Mouse (Mus musculus): ENCODE measurements at regions not wholly inside any gene's neighbourhood (a gene's known extent, or its start where the extent isn't known, plus 50 kb on each side); places are given as distances from the start of the nearest gene placed in this dataset.

DNA sequence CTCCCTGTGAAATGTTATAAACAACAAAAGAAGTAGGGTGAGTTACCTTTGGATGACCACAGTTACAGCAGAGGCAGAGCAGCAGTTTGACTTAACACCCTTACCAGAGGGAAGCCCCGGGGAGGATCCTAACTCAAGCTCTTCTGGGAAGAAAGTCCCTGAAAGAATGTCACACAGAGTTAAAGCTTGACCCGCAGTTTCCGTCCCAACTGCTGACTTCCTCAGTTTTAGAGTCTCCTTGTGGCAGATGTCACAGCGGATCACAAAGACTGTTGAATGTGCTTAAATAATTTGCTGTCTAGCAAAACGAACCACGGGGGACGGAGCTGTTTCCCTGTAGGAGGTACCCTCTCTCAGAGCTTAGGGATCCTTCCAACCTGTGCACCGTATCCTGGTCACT lies 183.0 kb upstream of the Rreb1 start:
- Histone ChIP-seq H3K27ac (ENCODE audit: low read depth, low read length) (no peak overlapping the region), H3K4me3 (ENCODE audit: low read depth, low read length) (no peak overlapping the region), H3K9ac (no peak overlapping the region), H3K4me1 (ENCODE audit: insufficient read depth) (no peaks in the 10 kb centered on the region), H3K9me3 (ENCODE audit: low read length) (no peaks in the 10 kb centered on the region), H3K4me2 (ENCODE audit: low read depth) (no peak overlapping the region), H3K36me3 (ENCODE audit: insufficient read depth) (no peaks in the 10 kb centered on the region), H3K27me3 (ENCODE audit: insufficient read depth, low read length) (no peaks in the 10 kb centered on the region)
- no peak for TF ChIP-seq CTCF (IDR thresholded peaks at IDR 0.05; ENCODE audit: low read depth)
- DNase-seq (no peak), ATAC-seq (no peak)
- WGBS, result 53% methylated on average over 8 of the region's 8 CpGs

DNA sequence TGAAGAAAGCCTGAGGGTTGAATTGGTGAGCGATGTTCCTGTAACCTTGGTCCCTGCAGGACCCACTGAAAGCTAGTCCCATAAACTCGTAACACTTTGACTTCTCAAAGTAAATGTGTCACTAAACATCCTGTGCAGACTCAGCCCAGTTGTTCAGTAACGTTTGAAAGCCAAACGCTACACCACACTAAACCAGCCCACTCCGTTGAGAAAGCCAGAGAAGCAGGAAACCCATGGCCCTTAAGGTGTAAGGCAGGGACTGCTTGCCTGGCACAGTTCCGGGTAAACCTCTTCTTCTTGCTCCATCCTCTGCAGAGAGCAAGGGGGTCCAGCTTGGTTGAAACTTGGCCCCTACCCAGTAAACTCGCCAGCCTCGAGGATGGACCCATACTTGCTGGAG lies 180.6 kb upstream of the Rreb1 start:
- Histone ChIP-seq H3K36me3 (ENCODE audit: insufficient read depth) (no peaks in the 10 kb centered on the region), H3K4me1 (ENCODE audit: insufficient read depth) (no peaks in the 10 kb centered on the region), H3K4me2 (ENCODE audit: low read depth) (no peak overlapping the region), H3K4me3 (ENCODE audit: low read depth, low read length) (no peak overlapping the region), H3K27me3 (ENCODE audit: insufficient read depth, low read length) (no peaks in the 10 kb centered on the region), H3K27ac (ENCODE audit: low read depth, low read length) (no peak overlapping the region), H3K9me3 (ENCODE audit: low read length) (no peaks in the 10 kb centered on the region), H3K9ac (no peak overlapping the region)
- no peak for ATAC-seq
- no peak for DNase-seq
- WGBS, result 82% methylated on average over 8 of the region's 8 CpGs
- TF ChIP-seq CTCF (IDR thresholded peaks at IDR 0.05; ENCODE audit: low read depth), result no peak

DNA sequence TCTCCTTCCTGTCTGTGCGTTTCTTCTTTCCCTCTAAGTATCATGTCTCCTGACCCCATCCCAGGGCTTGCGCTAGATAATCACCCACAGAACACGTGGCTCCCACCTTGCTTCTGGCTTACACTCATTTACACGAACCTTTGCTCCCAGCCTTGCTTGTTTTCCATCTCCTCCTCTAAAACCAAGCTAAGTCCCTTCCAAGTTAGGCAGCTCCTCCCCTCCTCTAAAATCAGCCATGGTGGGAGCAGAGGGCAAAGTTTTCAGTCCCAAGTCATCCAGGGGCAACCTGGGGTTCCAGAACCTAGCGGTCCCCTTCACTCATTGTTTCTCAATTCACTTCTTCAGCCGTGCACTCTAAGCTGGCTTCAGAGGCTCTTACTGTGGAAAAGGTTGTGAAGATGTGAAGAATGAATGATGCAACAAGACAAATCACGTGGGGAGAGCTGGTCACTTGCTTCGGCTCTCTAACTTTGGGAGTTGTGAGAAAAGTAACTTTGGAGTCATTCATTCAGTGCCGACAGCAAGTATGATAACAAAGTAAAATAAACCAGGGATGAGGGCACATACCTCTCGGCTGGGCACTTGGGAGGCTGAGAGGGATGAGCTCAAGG lies 179.9 kb upstream of the Rreb1 start:
- whole genome bisulfite sequencing, result 88% methylated on average over 10 of the region's 10 CpGs
- no peaks in the 10 kb centered on the region for H3K36me3 ChIP-seq (ENCODE audit: insufficient read depth)
- TF ChIP-seq CTCF (IDR thresholded peaks at IDR 0.05; ENCODE audit: low read depth), result no peak
- DNase-seq, result no peak
- no peak overlapping the region for H3K27ac ChIP-seq (ENCODE audit: low read depth, low read length)
- H3K27me3 ChIP-seq (ENCODE audit: insufficient read depth, low read length), result no peaks in the 10 kb centered on the region
- no peaks in the 10 kb centered on the region for H3K9me3 ChIP-seq (ENCODE audit: low read length)
- no peak overlapping the region for H3K4me2 ChIP-seq (ENCODE audit: low read depth)
- H3K4me1 ChIP-seq (ENCODE audit: insufficient read depth), result no peaks in the 10 kb centered on the region
- H3K4me3 ChIP-seq (ENCODE audit: low read depth, low read length), result no peak overlapping the region
- ATAC-seq, result no peak
- H3K9ac ChIP-seq, result no peak overlapping the region

DNA sequence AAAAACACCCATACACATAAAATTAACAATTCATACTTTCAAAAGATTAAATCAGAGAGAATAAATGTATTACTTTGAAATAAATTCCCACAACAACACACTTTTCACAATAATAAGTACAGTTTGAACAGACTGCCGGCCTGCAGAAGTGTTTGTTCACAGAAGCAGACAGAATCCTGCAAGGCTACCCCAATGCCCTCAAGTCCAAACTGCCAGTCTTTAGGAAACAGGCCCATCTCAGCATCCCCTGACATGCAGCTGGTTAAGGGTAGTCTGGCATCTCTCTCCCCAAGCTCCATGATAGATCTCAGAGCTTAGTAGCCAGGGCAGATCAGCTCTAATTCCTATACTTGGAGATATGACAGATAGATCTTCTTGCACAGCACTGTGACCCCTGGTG lies 178.5 kb upstream of the Rreb1 start:
- no peak for TF ChIP-seq CTCF (IDR thresholded peaks at IDR 0.05; ENCODE audit: low read depth)
- Histone ChIP-seq H3K4me2 (ENCODE audit: low read depth) (no peak overlapping the region), H3K27ac (ENCODE audit: low read depth, low read length) (no peak overlapping the region), H3K27me3 (ENCODE audit: insufficient read depth, low read length) (no peaks in the 10 kb centered on the region), H3K9ac (no peak overlapping the region), H3K9me3 (ENCODE audit: low read length) (no peaks in the 10 kb centered on the region), H3K4me3 (ENCODE audit: low read depth, low read length) (no peak overlapping the region), H3K4me1 (ENCODE audit: insufficient read depth) (no peaks in the 10 kb centered on the region), H3K36me3 (ENCODE audit: insufficient read depth) (no peaks in the 10 kb centered on the region)
- 80% methylated on average over 1 of the region's 1 CpGs for WGBS
- DNase-seq, result no peak
- ATAC-seq, result no peak

DNA sequence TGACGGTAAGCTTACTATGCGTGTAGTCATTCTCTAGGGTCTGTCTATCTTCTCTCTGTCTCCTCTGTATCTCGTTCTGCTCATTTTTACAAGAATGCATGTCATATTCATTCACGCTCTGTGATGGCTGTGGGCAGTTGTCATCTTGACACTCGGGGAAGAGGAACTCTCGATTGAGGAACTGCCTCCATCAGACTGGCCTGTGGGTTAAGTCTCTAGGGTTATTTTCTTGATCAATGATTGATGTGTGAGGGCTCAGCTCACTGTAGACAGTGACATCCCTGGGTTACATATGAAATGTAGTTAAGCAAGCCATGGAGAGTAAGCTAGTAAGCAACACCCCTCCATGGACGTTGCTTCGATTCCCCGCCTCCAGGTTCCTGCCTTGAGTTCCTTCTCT lies 178.0 kb upstream of the Rreb1 start:
- no peak for DNase-seq
- Histone ChIP-seq H3K27me3 (ENCODE audit: insufficient read depth, low read length) (no peaks in the 10 kb centered on the region), H3K4me3 (ENCODE audit: low read depth, low read length) (no peak overlapping the region), H3K36me3 (ENCODE audit: insufficient read depth) (no peaks in the 10 kb centered on the region), H3K27ac (ENCODE audit: low read depth, low read length) (no peak overlapping the region), H3K4me2 (ENCODE audit: low read depth) (no peak overlapping the region), H3K9ac (no peak overlapping the region), H3K4me1 (ENCODE audit: insufficient read depth) (no peaks in the 10 kb centered on the region), H3K9me3 (ENCODE audit: low read length) (no peaks in the 10 kb centered on the region)
- no peak for TF ChIP-seq CTCF (IDR thresholded peaks at IDR 0.05; ENCODE audit: low read depth)
- 94% methylated on average over 9 of the region's 9 CpGs for WGBS
- no peak for ATAC-seq

DNA sequence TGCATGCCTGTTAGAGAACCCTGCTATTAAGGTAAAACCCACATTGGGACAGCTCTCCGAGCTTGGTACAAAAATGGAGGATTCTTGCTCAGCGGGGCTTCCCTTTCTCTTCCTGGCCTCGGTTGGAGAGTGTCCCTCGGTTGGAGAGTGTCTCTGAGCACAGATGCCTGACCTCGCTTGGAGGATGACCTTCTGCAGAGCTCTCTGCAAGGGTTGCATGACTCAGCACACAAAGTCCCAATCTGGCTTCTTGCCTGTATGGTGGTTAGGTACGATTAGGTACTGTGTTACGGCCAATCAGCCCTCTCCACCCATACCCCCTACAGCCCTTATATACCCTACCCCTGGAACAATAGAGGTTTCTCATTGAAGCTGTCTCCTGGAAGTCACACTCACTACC lies 177.1 kb upstream of the Rreb1 start:
- Histone ChIP-seq H3K9me3 (ENCODE audit: low read length) (no peaks in the 10 kb centered on the region), H3K27ac (ENCODE audit: low read depth, low read length) (no peak overlapping the region), H3K27me3 (ENCODE audit: insufficient read depth, low read length) (no peaks in the 10 kb centered on the region), H3K9ac (no peak overlapping the region), H3K36me3 (ENCODE audit: insufficient read depth) (no peaks in the 10 kb centered on the region), H3K4me2 (ENCODE audit: low read depth) (no peak overlapping the region), H3K4me3 (ENCODE audit: low read depth, low read length) (no peak overlapping the region), H3K4me1 (ENCODE audit: insufficient read depth) (no peaks in the 10 kb centered on the region)
- no peak for ATAC-seq
- DNase-seq, result no peak
- 76% methylated on average over 7 of the region's 7 CpGs for WGBS
- TF ChIP-seq CTCF (IDR thresholded peaks at IDR 0.05; ENCODE audit: low read depth), result no peak

DNA sequence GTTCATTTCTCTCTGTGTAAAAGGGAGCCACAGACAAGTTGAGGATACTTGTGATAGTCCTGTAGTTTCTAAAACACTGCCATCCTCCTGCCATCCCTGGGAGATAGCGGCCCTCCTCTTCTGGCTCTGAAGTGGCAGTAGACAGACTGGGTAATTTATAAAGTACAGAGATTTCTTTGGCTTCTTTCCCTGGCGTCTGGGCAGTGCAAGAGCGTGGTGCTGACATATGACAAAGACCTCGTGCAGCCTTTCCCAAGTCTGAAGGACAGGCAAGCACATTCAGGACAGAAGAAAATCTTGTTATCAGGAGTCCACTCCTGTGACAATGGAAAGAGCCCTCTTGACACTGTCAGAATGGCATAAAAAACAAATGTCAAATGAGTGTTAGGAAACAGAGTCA lies 175.9 kb upstream of the Rreb1 start:
- Histone ChIP-seq H3K9me3 (ENCODE audit: low read length) (no peaks in the 10 kb centered on the region), H3K4me3 (ENCODE audit: low read depth, low read length) (no peak overlapping the region), H3K27ac (ENCODE audit: low read depth, low read length) (no peak overlapping the region), H3K4me1 (ENCODE audit: insufficient read depth) (no peaks in the 10 kb centered on the region), H3K4me2 (ENCODE audit: low read depth) (no peak overlapping the region), H3K9ac (no peak overlapping the region), H3K36me3 (ENCODE audit: insufficient read depth) (no peaks in the 10 kb centered on the region), H3K27me3 (ENCODE audit: insufficient read depth, low read length) (no peaks in the 10 kb centered on the region)
- WGBS, result 50% methylated on average over 4 of the region's 4 CpGs
- no peak for TF ChIP-seq CTCF (IDR thresholded peaks at IDR 0.05; ENCODE audit: low read depth)
- ATAC-seq (no peak), DNase-seq (no peak)

All from forebrain, postnatal 0 days (tissue).